Mouse (Mus musculus) embryonic facial prominence, embryonic 11.5 days (tissue): ENCODE data around the gene Tent4a. TPM values are rescaled to one million over a fixed set of nuclear protein-coding genes. Genes with fewer than 3 reads are reported as not detected.

Source experiments
- ATAC-seq: fragments of 200-750 bp; cut with Nextera tagmentation; replicated peaks from 2 replicates; pipeline ENCODE4 v1.8.0; 2017; ENCODE audit warnings: low read depth; ENCODE audit not compliant: insufficient number of reproducible peaks, low FRiP score, low TSS enrichment
- DNase-seq: peaks from one replicate; pipeline ENCODE4 v3.0.0-alpha.2; 2015; ENCODE audit warnings: low spot score
- H3K27ac ChIP-seq: fragments of 300-500 bp; sonication (generic); replicated peaks from 2 replicates; pipeline ENCODE4 v1.5.1; 2014; ENCODE audit warnings: mild to moderate bottlenecking, low read depth, low read length, control low read depth
- H3K27me3 ChIP-seq: fragments of 300-500 bp; sonication (generic); 2 replicates; pipeline ENCODE4 v1.6.1; 2014; ENCODE audit warnings: mild to moderate bottlenecking, low read length, moderate library complexity, mixed read lengths; ENCODE audit not compliant: control insufficient read depth, insufficient read depth
- H3K36me3 ChIP-seq: fragments of 300-500 bp; sonication (generic); replicated peaks from 2 replicates; pipeline ENCODE4 v1.6.1; 2014; ENCODE audit warnings: low read depth, mild to moderate bottlenecking, low read length, moderate library complexity, mixed read lengths; ENCODE audit not compliant: control insufficient read depth, insufficient read depth
- H3K4me1 ChIP-seq: fragments of 300-500 bp; sonication (generic); 2 replicates; pipeline ENCODE4 v1.6.1; 2014; ENCODE audit warnings: low read length, mixed read lengths; ENCODE audit not compliant: control insufficient read depth, insufficient read depth
- H3K4me2 ChIP-seq: fragments of 300-500 bp; sonication (generic); 2 replicates; pipeline ENCODE4 v1.6.1; 2014; ENCODE audit warnings: low read depth, mild to moderate bottlenecking, control low read depth, low read length, moderate library complexity
- H3K4me3 ChIP-seq: fragments of 300-500 bp; sonication (generic); 2 replicates; pipeline ENCODE4 v1.5.1; 2014; ENCODE audit warnings: low read depth, low read length, control low read depth
- H3K9ac ChIP-seq: fragments of 300-500 bp; sonication (generic); replicated peaks from 2 replicates; pipeline ENCODE4 v1.6.1; 2014; ENCODE audit warnings: mild to moderate bottlenecking, control low read depth, low read length
- H3K9me3 ChIP-seq: fragments of 300-500 bp; sonication (generic); replicated peaks from 2 replicates; pipeline ENCODE4 v1.6.1; 2016; ENCODE audit warnings: mild to moderate bottlenecking, low read length, inconsistent platforms, mixed read lengths; ENCODE audit not compliant: control insufficient read depth
- WGBS: fragments of 180-500 bp; shearing (Covaris S2); extraction: QIAGEN DNeasy Blood & Tissue Kit; methylation state at CpG from one replicate; pipeline ENCODE4 v1.1.7; 2014; 5-methylcytosine and 5-hydroxymethylcytosine counted together
- polyA plus RNA-seq: library from polyadenylated mRNA; unstranded; fragments of >200 nt; fragmentation: Nextera tagmentation; extraction: Ambion mirVana; gene quantifications from 2 replicates; pipeline ENCODE4 v1.2.1, GENCODE M21; 2014

Tent4a gene
- polyA plus RNA-seq, 1 experiment from 2014 or later = 6.6 TPM

GRCm38 (mm10) chr13:69458461-69458860 lies 76.0 kb downstream of the Tent4a start:
- Histone ChIP-seq H3K4me3 (no peak overlapping the region), H3K9ac (no peak overlapping the region), H3K36me3 (no peaks in the 10 kb centered on the region), H3K27ac (no peak overlapping the region), H3K4me1 (no peaks in the 10 kb centered on the region), H3K9me3 (no peaks in the 10 kb centered on the region), H3K4me2 (no peak overlapping the region), H3K27me3 (no peaks in the 10 kb centered on the region)
- 87% methylated on average over 6 of the region's 6 CpGs for WGBS
- ATAC-seq (no peak), DNase-seq (no peak)

- Histone ChIP-seq H3K4me2 (no peak overlapping the region), H3K4me1 (no peaks in the 10 kb centered on the region), H3K4me3 (no peak overlapping the region), H3K9ac (no peak overlapping the region), H3K9me3 (no peaks in the 10 kb centered on the region), H3K27ac (no peak overlapping the region), H3K36me3 (no peaks in the 10 kb centered on the region), H3K27me3 (no peaks in the 10 kb centered on the region)
- WGBS = 88% methylated on average over 2 of the region's 2 CpGs
- no peak for ATAC-seq
- DNase-seq = no peak
Measured at GRCm38 (mm10) chr13:69457105-69457504, 77.3 kb downstream of the Tent4a start.

GRCm38 (mm10) chr13:69456641-69457040 lies 77.8 kb downstream of the Tent4a start:
- H3K4me1 ChIP-seq = no peaks in the 10 kb centered on the region
- no peak overlapping the region for H3K27ac ChIP-seq
- no peak overlapping the region for H3K4me3 ChIP-seq
- H3K27me3 ChIP-seq = no peaks in the 10 kb centered on the region
- H3K4me2 ChIP-seq = no peak overlapping the region
- ATAC-seq = no peak
- H3K9ac ChIP-seq = no peak overlapping the region
- no peaks in the 10 kb centered on the region for H3K9me3 ChIP-seq
- no peaks in the 10 kb centered on the region for H3K36me3 ChIP-seq
- 74% methylated on average over 11 of the region's 11 CpGs for WGBS
- DNase-seq = no peak

- no peaks in the 10 kb centered on the region for H3K4me1 ChIP-seq
- H3K36me3 ChIP-seq = no peaks in the 10 kb centered on the region
- H3K27me3 ChIP-seq = no peaks in the 10 kb centered on the region
- ATAC-seq (no peak), DNase-seq (no peak)
- H3K4me3 ChIP-seq = no peak overlapping the region
- no peak overlapping the region for H3K27ac ChIP-seq
- WGBS = 81% methylated on average over 14 of the region's 14 CpGs
- H3K4me2 ChIP-seq = no peak overlapping the region
- H3K9me3 ChIP-seq = no peaks in the 10 kb centered on the region
- no peak overlapping the region for H3K9ac ChIP-seq
Measured at GRCm38 (mm10) chr13:69455476-69456175, 78.8 kb downstream of the Tent4a start.

Other genes with a start within 250 kb of the Tent4a start
- gene Nsun2, start 871 bp downstream of the Tent4a start, polyA plus RNA-seq = 152 and 159 TPM in 2 replicates
- 20.8 and 21.5 TPM in 2 replicates for gene Srd5a1, start 76.8 kb upstream of the Tent4a start, polyA plus RNA-seq
- 2.6 and 3.2 TPM in 2 replicates for gene Ube2ql1, start 205.3 kb upstream of the Tent4a start, polyA plus RNA-seq